Mouse (Mus musculus): ENCODE measurements around the gene G6pc. TPM values are rescaled to one million over a fixed set of nuclear protein-coding genes. Genes with fewer than 3 reads are reported as not detected.
"Not testable (repeated sequence)": the region's sequence is repeated elsewhere in the genome, so short reads cannot be mapped to it uniquely, and the experiment has no call there.

G6pc gene
- 1.8 TPM in 2 replicates for total RNA-seq (2021)
- long read RNA-seq, transcript G6pc-201 (5 exons, 2,414 nt), result major isoform, 60 of 72 reads
- long read RNA-seq, partial matches to known transcripts, result 12 of 72 reads
- long read RNA-seq, other reads (novel, unspliced or antisense), result 0 of 72 reads

GRCm38 (mm10) chr11:101367326-101367935 lies at the start of gene G6pc:
Gene G6pc, plus strand, starts transcription at chr11:101367561.
- no peak for DNase-seq

GRCm38 (mm10) chr11:101323609-101324008 lies 43.8 kb upstream of the G6pc start:
- peak; percentile 73 for DNase-seq

DNA sequence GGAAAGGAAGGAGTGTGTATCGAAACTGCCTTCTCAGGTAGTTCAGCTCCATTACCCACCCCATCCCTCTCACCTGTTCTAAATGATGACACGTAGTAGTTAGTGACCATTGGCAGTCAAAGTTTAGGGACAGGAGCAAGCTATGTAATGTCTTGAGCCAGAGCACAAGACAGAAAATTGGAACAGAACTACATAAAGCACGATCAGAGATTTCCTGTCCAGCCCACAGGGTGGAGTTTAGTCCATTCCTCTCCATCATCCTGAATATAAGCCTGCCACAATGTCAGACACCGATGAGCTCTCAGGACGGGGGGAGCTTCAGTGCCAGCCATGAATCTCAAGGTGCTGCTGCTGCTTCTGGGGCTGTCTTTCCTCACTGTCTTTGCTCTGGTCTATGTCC lies 42.6 kb upstream of the G6pc start, which contains the start of gene Aoc2:
TSS of gene Aoc2 (plus strand) at position 301 of the 400 bp plus-strand sequence.
- DNase-seq, result no peak

GRCm38 (mm10) chr11:101325201-101325600 lies 42.2 kb upstream of the G6pc start:
- DNase-seq, result not testable (repeated sequence)

DNA sequence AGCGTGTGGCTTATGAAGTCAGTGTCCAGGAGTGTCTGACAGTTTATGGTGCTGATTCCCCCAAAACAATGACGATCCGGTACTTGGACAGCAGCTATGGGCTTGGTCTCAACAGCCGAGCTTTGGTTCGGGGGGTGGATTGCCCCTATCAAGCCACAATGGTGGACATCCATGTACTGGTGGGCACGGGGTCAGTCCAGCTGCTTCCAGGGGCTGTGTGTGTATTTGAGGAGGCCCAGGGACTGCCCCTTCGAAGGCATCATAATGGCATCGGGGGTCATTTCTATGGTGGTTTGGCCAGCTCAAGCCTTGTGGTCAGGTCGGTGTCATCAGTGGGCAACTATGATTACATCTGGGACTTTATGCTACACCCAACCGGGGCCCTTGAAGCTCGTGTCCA lies 41.2 kb upstream of the G6pc start:
- no peak for DNase-seq

DNA sequence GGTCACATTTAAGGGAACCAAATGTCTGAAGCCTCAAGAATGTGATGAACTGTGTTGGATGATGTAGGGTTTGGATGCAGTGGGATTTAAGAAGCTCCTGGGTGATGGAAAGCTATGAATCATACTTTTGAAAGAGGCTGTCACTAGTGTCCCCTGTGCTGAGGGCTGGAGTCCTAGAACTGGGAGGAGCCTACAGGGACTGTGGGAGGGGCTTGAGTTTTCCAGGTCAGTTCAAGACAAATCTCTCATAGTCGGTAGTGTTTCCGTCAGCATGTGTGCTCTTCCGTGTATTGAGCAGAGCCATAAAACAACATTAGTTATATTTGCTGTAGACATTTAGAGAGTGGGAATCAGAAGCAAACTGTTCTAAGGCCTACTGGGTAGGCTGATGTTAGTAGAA lies 40.0 kb upstream of the G6pc start:
- DNase-seq, result no peak

DNA sequence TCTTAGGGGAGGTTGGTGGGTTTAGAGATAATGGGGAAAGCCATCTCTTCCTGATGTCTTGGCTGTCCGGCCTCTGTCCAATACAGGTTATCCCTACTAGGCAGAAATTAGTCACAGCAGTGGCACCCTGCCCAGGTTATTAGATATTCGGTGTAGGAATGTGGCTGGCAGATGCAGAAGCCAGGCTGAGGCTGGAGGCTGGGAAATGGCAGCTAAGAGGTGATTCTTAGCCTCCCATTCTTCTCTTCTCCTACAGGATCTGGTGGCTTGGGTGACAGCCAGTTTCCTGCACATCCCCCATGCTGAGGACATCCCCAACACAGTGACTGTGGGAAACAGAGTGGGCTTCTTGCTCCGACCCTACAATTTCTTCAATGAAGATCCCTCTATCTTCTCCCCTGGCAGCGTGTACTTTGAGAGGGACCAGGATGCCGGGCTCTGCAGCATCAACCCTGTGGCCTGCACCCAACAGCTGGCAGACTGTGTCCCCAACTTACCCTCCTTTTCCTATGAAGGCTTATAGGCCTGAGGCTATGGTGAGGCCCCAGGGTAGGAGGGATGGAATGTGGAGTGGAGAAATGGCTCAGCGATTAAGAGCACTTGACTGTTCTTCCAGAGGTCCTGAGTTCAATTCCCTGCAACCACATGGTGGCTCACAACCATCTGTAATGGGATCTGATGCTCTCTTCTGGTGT lies 38.3 kb upstream of the G6pc start:
- DNase-seq, result peak; percentile 66

GRCm38 (mm10) chr11:101330371-101330924 lies 36.9 kb upstream of the G6pc start, which contains the start of gene Aoc3:
Gene Aoc3, plus strand, starts transcription at chr11:101330605.
- DNase-seq, result no peak

- DNase-seq, result not testable (repeated sequence)
Measured at GRCm38 (mm10) chr11:101330961-101331360, 36.4 kb upstream of the G6pc start.

DNA sequence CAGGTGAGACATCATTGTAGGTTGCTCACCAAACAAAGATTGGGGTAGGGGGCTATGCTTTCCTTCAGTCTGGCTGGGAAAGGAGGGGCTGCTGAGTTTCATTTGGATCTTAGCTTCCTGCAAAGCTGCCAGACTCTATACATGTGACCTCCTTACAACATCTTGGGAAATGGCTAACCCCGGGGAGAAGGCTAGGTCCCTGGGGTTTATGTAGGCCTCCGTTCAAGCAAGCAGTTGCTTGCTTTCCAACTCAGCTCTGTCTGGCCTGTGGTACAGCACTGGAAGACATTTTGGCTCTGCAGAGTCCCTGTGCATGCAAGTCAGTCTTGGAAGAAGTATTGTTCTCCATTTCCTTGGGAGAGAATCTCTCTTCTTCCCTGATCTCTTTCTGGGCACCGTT lies 34.8 kb upstream of the G6pc start:
- DNase-seq, result no peak

GRCm38 (mm10) chr11:101334023-101334422 lies 33.3 kb upstream of the G6pc start:
- no peak for DNase-seq

GRCm38 (mm10) chr11:101334516-101334915 lies 32.8 kb upstream of the G6pc start:
- no peak for DNase-seq

DNA sequence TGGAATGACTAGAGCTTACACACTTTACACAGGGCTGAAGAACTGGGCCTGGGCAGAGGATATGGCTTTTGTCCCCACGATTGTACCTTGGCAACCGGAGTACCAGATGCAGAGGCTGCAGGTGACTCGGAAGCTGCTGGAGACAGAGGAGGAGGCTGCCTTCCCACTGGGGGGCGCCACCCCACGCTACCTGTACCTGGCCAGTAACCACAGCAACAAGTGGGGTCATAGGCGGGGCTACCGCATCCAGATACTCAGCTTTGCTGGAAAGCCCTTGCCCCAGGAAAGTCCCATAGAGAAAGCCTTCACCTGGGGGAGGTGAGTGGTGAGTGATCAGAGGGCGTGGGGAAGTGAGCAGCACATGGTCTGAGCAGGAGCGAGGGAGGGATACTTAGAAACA lies 31.7 kb upstream of the G6pc start:
- no peak for DNase-seq

DNA sequence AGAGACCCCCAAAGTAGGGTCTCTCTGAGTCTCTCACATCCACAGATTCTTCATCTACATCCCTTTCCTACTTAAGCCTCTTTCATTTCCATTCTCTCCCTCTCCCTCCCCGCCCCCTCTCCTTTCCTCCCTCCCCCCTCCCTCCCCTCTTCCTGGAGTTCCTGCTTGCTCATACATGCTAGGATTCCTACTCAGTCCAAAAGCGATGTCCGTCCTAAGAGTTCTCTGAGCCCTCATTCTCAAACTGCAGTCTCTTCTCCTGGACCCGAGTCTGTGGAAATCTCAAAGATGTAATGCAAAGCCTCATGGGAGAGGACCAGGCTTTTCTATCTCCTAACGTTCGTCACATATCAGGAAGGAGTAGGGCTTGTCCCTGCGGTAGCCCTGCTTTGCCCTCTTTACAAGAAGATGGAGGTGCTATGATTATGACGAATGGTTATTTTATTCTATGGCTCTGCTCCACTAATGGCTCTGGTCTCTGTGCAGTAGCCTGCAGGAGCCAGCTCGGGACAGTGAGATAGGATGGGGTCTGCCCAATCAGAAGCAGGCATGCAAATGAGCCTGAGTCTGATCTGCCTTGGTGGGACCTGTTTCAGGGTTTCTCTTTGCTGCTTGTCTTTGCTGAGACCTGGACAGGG lies 29.1 kb upstream of the G6pc start:
- DNase-seq, result no peak

DNA sequence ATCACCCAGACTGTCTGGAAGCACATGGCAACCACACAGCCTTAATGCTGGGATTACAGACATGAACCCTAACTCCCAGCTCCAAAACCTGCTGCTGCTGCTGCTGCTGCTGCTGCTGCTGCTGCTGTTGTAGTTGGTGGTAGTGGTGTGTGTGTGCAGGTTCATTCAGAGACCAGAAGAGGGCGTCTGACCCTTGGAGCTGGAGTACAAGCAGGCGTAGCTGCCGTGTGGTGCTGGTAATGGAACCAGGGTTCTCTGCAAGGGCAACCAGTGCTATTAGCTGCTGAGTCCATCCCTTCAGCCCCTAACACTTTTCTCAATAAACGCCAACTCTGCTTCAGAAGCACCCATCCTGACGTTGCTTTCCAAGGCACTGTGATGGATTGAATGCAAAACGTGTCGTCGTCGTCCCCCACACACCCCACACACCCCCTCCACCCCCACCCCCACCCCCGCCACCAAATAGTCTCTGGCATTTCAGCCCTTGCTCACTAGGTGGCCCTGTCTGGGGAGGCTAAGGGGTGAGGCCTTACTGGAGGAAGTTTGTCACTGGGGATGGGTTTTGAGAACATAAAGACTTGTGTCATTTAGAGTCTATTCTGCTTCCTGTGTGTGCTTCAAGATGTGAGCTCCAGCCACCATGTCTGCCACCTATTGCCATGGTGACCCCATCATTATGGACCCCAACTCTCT lies 20.1 kb upstream of the G6pc start:
- DNase-seq, result no peak

DNA sequence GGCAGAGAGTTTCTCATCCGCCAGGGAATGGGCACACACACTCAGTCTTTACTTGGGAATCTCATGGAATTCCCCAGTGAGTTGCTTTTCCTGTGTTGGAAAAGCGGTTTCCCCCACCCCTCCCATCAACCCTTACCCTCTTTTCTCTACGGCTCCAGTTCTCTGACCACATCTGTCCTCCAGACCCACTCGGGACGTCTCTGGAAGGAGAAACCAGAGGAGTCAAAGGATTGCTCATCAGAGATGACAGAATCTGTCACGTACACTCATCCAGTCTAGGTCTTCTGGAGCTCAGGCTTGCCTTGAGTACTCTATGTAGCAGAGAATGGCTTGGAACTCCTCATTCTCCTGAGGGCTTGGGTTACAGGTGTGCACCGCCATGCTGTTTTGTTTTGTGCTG lies 18.6 kb upstream of the G6pc start:
- DNase-seq, result no peak

DNA sequence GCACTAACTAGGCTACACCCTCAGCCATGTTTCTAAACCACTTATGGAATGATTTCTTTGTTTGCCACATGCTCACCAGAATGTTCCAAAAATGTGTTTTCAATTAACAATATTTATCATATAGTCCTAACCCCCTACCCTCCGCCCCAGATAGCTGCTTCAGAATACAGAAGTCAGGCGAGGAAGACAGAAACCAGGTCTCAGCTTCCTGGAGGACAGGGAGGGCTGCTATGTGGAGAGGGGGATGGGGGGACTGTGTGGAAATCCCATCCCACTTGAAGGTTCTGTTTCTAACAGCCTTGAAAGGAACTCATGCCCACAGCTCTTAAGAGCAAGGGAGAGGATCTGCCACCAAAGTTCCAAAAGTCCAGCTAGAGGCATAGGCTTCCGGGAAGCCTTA lies 18.1 kb upstream of the G6pc start:
- DNase-seq, result no peak

DNA sequence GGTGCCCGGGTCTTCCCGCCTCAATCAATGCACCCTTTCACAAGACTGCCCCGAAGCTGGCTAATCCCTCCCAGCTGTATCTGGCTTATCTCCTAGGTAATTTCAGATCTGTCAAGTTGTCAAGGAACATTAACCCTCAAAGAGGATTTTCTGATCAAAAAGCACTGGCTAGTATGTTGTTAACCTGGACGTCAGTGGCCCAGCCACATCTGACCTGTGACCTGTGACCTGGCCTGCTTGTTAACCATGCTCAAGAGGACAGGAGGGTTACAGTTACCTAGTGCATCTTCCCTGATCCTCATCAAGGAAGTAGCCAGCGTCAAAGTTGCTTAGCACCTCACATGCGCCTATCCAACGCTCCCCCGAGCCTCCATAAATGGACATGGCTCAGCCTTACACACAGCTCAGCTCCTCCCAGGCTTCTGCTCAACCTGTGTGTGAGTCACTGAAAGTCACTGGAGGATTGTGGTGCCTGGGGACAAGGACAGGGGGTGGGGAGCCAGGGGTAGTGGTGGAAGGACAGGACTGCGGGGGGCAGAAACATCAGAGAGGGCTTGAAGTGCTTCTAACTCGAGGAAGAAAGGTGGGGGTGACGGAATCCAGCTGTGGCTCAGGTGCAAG lies 16.2 kb upstream of the G6pc start:
- DNase-seq, result no peak

DNA sequence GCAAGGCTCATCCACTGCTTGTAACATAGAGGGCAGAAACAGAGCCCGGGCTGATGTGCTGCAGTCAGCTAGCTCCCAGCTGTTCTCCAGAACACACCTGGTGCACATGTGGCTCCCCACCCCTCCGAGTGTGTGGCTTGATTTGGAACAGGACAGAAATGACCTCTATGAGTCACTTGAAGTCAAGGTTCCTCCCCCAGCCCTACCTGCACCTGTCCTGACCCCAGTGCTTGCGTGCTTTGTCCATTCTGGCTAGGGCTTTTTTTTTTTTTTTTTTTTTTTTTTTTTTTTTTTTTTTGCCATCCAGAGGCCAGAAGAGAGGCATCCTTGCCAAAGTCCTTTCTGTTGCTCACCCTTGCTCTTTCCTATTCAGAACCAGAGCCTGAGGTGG lies 15.6 kb upstream of the G6pc start:
- no peak for DNase-seq

DNA sequence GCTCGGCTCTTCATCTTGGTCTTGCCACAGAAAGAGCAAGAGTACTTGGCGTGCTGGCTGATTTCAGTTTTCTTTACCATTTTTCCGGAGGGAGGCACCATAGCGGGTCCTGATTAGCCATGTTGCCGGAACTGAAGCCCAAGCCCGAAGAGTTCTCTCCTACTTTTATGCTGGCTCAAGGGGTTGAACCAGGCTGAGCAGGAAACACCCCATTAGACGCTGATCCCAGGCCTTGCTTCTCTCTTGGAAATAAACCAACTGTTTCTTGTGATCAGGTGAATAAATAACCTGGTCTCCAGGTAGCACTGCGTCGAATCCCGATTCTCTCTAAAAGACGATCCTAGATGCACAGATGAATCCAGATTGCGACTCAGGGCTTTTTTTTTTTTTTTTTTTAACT lies 13.9 kb upstream of the G6pc start:
- DNase-seq, result no peak

DNA sequence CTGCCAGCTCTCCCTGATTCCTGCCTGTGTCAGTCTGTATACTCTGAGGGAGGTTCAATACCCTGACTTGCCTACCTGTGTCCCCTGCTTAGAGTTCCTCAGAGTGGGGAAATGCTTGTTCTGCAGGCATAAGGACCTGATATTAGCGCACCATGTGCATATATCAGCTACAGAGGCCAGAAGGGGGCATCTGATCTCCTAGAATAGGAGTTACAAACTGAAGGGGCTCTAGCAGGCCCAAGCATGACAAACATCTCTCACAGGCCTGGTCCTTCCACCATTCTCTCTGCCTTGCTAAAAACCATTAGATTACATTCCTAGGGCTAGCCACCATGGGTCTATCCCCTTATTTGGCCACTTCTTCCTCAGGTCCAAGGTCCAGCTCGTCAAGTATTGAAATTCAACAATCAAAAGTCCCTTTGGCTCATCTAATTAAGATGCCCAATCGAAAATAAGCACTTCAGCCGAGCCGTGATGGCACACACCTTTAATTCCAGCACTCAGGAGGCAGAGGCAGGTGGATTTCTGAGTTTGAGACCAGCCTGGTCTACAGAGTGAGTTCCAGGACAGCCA lies 12.8 kb upstream of the G6pc start:
- no peak for DNase-seq

DNA sequence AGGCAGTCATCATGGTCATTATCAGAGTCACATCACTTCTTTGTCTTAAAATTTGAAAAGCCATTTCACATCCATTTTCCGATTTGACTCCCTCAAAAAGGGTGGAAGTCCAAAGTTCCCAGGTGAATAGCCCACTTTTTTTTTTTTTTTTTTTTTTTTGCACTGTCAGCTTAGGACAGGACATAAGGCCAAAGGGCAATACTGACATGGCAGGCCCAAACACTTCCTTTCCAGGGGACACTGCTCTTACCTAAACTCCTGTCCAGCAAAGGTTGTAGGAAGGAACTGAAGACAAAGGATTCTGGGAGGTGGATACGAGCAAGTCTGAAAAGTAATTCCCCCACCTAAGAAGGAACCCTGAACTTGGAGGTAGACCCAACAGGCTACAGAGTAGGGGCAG lies 11.4 kb upstream of the G6pc start:
- DNase-seq, result no peak
